Mouse (Mus musculus) testis, adult 10 weeks (tissue): Measurements from ENCODE around the gene Ccdc28a. TPM values are rescaled to one million over a fixed set of nuclear protein-coding genes. Genes with fewer than 3 reads are reported as not detected.

Experiments used
- polyA plus RNA-seq: library from polyadenylated mRNA; stranded (reverse); fragments of 350-450 nt; fragmentation: Illumina TruSeq; extraction: RNeasy Lipid Tissue Mini Kit (QIAGEN cat#74804); gene quantifications from one replicate; pipeline ENCODE4 v1.2.3, GENCODE M21; 2014; ENCODE audit warnings: low read depth, low replicate concordance

Gene Ccdc28a
- 110 TPM for polyA plus RNA-seq

DNA sequence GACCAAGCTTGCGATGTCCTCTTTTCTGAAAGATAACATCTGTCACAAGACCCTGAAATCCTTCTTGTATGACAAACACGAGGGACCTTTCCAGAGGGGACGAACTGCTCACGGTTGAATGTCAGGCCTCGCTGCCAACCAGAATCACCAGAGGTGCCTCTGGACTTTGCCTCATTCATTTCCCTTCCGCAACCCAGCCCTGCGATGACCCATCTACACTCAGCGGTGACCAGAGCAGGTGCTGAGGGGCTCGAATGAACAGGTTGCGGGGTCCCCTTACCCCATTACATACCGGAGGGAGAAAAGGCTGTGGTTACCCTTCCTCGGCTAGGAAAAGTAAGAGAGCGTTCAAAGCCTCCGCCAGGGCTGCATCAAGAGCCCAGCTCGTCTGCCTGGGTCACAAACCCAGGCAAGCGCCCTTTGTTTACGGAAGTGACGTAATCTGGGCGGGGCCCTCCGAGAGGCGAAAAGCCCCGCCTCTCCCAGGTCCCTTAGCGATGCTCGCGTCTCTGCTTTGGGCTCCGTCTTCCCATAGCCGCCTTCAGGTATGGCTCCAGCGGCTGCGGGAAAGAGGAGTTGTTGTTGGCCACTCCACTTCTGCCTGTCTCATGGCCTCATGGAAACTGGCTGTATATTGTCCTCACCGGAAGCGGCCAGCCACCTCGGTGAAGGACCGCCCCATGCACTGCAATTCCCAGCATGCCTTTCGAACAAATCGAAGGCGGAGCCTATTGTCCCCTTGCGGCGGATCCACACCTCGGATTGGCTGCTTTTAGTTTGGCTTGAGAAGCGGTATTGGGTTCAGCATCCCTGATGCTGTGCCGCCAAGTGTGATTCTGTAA is at the start of gene Ccdc28a:
Gene Ccdc28a (minus strand): TSS at position 439 of the 842 bp plus-strand sequence.

DNA sequence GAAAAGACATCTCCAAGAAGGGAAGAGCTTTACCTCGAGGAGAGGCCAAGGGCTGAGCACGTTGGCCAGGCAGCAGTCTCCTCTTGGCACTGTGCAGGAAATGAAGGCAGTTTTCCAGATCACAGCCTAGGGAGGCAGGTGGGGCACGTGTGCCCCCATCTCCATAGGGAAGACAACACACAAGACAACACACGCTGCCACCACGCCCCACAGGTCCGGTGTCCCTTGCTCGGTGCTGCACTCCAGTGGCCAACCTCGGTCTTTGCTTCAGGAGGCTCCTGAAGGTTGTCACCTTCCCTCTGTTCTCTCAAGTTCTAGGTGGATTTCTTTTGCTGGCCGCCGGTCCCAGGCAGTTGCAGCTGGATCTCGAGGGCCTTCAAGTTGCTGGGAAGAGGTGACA is 24.1 kb downstream of the Ccdc28a start, which contains the start of gene Ect2l:
Gene Ect2l (minus strand): TSS at position 165 of the 400 bp plus-strand sequence.

Other genes starting within 250 kb of the Ccdc28a start
- 33.8 TPM for gene Abracl, start 211.7 kb downstream of the Ccdc28a start, polyA plus RNA-seq
- 40.4 TPM for gene Reps1, start 179.1 kb downstream of the Ccdc28a start, polyA plus RNA-seq
- gene Ect2l, start 24.1 kb downstream of the Ccdc28a start, polyA plus RNA-seq: 1.2 TPM
- gene Nhsl1, start 84.0 kb upstream of the Ccdc28a start, polyA plus RNA-seq: 5.9 TPM